Mouse (Mus musculus) adrenal gland, adult 8-10 months (tissue): ENCODE data around the gene Asprv1. TPM values are rescaled to one million over a fixed set of nuclear protein-coding genes. Genes with fewer than 3 reads are reported as not detected.

ENCODE experiments used
- DNase-seq: peaks from one replicate; pipeline ENCODE4 v3.0.0; 2022
- total RNA-seq, 4 experiments: library from RNA; stranded (reverse); gene quantifications; 2 replicates each; pipeline ENCODE4 v1.2.4; 2022

Gene Asprv1
- under 1 TPM in 3 of 4 experiments, not detected in 1; 0.15 to 0.86 (median 0.83) TPM for total RNA-seq

DNA sequence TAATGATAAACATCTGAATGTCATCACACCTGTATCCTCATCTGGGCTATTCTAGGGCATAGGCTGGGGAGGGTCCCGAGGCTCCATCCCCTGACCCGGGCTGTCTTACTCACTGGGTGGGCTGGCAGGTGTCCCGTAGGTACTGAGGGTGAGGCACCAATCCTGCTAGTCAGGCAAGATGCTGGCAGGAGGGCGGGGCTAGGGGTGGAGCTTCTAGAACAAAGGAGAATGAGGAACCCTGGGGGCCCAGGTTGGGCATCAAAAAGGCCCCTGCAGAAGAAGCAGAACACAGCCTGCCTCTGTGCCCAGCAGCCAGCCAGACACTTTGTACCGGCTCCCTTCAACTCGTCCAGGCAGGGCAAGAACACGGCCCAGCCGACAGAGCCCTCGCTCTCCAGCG lies at the start of gene Asprv1:
Gene Asprv1, plus strand, starts transcription at position 219 of the 400 bp plus-strand sequence.
- DNase-seq = no peak

DNA sequence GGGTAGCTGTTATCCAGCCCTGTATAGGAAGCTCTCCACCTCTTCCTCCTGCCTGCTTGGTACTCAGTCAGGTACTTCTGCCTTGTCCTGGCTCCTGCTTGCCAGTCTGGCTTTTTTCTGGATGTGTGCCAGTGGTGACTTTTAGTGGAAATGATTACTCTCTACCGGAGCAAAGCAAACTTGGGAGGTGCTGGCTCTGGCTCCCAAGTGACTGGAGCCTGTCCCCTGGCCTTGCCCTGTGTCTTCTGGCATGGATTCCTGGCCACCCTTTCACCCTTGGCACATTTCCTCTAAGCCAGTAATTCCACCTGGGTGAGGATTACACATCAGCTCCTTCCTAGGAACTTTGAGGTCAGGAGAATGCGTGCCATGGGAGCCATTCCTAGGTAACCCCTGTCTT lies 49.6 kb upstream of the Asprv1 start:
- DNase-seq = no peak

DNA sequence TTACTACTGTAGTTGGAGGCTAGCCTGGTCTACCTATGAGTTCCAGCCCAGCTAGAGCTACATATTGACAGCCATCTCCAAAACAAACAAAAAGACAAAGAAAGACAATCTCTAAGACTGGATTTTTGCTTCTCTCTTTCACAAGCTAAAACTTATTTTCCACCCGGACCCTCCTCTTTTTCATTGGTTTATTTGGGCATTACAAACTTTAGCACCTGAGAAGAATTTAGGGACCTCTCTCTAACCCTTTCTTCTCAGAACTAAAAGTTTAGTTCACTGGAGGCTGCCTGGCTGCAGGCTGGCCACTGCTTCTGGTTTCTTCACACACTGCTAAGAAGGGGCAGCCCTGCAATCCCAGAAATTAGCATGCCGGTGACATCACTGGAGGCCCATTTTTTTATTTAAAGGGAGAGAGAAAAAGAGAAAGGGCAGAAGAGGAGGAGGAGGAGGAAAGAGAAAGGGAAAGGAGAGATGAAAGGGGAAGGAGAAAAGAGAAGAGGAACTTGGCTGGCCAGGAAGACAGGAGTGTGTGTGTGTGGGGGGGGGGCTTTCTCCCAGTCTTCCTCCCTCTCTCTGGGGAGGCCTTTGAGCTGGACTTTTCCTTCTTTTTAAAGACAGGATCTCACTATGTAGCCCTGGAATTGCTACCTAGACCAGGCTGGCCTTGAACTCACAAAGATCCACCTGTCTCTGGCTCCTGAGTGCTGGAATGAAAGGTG lies 48.7 kb upstream of the Asprv1 start:
- DNase-seq = no peak

DNA sequence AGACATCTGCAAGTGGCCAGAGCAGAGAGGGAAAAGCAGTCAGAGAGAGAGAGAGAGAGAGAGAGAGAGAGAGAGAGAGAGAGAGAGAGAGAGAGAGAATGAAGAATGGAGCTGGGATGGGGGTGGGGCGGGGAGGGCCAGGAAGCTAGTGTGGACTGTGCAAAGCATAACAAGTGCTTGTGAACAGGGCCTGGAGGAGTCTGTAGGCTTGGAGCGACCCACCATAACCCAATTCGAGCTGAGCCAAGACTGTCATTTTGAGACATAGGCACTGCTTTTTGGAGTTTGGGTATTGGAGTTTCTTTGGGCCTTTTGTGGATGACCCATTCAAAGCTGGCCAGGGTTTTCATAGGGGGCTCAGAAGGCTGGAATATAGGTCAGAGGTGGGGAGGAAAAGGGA lies 48.0 kb upstream of the Asprv1 start:
- DNase-seq = no peak

DNA sequence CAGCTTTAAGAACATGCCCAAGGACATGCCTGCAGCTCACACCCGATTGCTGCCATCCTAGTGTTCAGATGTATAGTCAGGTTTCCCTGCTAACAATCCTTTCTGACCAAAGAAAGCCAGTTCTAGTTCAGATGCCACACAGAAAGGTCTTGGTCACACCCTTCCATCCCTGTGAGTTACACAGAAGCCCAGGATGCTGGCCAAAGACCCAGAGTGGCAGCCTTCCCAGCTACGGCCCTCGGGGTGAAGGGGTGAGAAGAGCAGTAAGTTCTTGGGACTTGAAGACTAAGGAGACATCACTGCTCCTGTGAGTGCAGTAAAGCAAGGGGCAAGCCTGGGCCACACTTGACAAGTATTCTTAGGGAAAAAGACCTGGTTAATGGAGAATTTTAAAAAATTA lies 44.8 kb upstream of the Asprv1 start:
- DNase-seq = no peak

DNA sequence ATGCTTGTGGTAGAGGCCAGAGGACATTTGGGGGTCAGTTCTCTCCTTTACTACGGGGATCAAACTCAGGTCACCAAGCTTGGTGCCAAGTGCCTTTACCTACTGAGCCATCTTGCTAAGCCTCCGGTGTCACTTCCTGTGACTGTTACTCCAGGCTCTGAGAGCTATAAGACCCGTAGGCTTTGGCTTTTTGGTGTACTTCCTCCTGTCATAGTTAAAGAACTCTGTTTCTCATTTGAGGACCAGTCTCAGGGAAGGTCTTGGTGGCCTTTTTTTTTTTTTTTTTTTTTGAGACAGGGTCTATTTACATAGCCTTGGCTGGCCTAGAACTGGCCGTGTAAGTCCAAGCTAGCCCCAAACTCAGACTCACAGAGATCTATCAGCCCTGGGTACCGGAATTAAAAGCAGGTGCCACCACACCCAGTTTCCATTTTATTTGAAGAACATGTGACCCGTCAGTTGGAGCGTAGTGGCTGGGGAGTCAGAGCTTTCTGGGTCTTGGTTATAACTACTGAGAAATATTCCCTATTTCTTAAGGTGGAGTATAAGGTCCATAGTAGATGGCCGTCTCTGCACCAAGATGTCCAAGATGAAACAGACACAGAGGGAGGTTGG lies 44.3 kb upstream of the Asprv1 start:
- DNase-seq = no peak

DNA sequence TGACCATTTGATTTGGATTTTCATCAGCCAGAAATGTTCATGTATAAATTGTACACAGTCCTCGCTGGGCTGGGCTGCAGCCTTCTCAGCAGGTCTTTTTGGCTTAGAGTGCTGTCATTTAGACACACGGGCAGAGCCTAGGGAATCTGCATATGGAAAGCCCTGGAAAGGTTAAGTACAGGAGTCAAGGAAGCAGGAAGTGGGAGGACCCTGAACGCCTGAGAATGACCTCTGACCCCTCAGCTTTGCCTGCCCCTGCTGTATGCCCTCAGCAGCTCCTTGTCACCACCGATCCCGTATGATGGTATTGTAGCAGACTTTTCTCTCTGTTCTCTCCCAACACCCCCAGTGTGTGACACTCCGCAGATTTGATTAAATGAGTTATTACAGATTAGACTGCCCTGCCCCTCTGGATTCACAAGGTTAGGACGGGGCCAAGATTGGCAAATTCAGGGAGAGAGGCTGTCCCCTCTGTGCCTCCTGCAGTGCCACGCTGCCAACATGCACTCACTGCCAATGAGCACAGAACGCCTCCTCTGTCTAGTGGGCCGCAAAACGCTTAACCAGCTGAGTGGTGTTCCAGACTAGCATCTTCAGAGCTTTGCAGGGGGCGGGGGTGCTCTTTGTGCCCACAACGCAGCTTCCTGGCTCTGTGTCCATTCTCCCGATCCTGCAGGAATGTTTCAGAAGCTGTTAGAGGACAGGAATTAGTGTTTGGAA lies 43.5 kb upstream of the Asprv1 start:
- DNase-seq = peak; percentile 65

DNA sequence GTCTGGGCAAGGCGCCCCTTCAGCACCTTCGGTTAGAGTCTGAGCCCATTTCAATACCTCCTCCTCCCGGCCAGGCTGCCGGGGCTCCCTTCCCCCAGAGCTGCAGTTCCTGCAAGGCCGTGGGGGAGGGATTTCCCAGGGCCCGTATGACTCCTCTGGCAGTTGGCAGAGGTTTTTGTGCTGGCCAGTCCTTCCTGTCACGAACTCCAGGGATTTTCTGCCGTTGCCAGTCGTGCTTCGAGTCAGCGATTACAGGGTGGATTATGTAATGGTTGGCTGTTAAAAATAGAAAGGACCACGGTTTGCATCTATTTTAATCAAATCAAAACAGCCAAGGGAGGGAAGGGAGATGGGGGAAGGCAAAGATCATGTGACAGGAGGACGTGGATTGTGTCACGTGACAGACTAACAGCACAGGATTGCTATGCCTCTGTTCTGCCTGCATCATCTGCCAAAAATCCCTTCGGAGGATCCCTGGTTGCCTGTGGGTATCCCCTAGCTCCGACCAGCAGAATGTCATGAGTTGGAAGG lies 42.8 kb upstream of the Asprv1 start:
- DNase-seq = peak; percentile 94

DNA sequence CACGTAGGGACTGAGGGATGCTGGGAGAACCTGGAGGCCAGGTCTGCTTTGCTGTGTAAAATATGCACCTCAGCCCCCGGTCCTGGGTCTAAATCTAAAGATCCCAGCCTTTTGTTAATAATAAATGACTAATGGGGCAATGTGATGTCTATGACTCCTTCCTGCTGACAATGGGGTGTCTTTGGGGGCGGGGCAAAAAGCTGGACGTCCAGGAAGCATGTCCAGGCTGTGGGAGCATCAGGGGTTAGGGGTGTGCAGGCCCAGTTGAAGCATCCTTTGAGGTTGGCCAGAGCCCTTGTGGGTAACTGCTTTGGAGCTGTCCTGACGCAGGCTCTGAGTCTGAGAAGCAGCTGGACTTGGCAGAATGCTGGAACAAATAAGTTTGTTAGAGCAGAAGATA lies 41.9 kb upstream of the Asprv1 start:
- no peak for DNase-seq

DNA sequence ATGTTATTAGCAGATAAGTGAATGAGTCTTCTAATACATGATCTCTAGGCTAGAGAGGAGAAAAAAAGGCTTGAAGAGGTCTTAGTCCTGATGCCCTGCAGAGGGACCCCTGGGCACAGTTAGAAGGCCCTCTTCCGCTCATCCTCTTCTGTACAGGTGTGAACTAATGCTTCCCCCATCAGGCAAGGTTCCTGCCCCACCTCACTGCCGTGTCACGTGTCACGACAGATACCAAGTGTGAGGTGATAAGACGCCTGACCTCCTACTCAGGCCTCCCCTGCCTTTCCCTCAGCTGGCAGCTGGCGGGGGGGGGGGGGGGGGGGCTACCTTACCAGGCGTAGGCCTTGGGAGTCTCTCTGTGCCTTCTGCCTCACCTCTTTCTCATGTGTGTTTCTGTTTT lies 39.5 kb upstream of the Asprv1 start:
- no peak for DNase-seq

DNA sequence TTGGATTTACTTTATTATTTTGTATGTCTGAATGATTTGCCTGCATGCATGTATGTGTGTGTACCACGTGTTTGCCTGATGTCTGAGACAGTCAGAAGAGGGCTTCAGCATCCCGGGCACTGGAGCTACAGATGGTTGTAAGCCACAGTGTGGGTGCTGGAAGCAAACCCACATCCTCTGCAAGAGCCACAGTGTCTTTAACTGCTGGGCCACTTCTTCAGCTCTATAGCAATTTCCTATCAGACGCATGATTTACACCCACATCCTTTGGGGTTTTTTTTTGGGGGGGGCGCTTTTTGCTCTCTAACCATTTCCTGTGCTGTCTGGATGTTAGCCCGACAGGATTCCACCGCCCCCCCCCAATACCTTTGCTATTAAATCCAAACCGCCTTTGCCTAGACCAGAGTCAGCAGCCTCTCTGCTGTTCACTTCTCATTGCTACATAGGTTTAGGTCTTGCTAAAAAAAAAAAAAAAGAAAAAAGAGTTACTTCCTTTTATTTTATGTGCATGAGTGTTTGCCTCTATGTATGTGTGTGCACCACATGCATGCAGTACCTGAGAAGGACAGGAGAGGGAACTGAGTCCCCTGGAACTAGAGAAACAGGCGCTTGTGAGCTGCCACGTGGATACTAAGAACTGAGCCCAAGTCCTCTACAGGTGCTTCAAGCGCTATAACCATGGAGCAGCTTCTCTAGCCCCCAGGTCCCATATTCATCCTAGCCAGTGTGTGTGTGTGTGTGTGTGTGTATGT lies 34.6 kb upstream of the Asprv1 start:
- DNase-seq = no peak

DNA sequence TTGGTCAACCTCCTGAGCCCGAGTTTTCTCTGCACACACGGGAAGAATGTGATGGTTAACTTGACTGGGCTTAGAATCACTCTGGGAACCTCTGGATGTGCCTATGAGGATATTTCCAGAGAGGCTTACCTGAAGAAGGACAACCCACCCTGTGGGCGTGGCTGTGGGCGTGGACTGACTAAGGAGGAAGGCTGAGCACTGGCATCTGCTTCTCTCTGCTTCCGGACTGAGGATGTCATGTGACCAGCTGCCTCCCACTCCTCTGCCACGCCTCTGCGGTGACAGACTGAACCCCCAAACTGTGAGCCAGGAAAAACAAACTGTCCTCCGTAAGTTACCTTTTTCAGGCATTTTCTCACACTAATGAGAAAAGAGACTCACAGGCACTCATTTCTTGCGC lies 33.3 kb upstream of the Asprv1 start:
- DNase-seq = no peak

DNA sequence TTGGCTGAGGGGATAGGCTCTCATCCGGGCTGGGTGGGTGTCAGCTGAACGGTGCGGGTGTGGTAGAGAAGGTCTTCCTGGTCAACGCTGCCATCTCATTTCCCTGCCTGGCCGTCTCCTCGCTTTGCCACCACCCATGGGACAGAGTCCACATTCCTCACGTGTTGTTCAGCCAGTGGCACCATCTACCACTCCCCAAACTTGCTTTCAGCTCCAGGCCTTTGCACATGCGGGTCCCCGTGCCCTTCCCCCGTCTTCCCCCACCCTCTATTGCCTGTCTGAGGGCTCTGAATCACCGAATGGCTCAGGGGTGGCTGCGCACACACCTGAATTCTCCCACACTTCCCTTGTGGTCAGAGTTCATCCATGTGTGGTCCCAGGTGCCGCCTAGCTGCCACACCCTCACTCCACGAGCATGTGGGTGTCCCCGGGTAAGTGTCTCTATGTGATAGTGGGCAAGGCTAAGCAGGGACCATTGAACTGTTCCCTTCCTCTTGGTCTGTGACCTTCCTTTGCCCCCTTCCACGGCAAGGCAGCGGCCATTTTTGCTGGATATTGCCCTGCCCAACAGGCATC lies 32.0 kb upstream of the Asprv1 start:
- no peak for DNase-seq

DNA sequence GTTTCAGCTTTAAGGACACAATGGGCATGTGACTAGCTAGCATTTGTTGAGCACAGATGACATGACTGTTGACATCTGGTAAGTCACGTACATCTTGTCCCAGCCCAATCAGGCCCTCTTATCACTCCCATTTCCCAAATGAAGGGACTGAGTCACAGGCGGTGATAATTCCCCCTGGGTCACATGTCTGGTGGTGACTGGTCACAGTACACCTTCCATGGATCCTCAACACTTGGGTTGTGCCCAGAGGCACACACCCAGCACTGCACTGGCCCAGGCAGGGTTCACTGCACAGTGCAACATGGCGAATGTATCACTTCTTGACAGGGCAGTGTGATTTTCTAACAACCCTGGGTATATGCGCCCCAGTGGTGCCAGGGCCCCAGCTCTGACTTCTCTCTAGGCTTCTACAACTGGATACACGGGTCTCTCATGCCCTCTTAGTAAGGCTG lies 29.2 kb upstream of the Asprv1 start:
- no peak for DNase-seq

DNA sequence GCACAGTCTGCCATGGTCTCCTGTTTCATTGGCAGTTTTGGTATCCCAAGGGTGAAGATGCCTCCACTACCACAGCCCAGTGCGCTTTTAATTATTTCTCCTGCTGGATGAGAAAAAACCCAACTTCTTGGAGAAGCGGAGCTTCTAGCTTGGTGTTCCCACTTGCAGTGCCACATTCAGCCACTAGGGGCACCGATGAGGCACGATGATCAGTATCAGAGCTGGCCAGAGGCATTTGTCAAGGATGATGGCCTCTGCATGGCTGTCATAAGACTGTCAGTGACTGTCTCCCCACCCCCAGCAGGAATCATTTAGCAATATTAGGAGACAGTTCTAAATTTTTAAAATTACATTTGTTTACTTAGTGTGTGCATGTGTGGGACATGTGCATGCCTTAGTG lies 28.8 kb upstream of the Asprv1 start:
- peak; percentile 67 for DNase-seq

DNA sequence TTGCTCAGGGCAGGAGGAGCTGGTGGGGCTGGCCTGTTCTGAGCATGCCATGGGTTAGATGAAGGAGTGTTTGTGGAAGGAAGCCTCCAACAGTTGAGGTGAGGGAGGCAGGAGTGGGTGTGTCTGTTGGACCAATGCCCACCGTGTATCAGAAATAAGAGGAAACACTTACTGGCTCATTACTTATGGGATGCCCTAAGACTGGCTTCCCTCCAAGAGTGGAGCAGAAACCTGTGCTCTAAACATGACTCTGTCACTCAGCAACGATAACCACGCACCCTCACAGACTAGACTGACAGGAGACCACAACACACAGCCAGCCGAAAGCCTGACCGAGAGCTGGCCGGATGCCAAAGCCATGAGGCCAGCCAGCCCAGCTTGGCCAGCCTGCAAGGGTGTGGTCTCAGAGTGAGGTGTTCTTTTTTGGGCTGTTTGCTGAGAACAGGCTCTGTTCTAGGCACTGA lies 28.0 kb upstream of the Asprv1 start:
- DNase-seq = peak; percentile 48

DNA sequence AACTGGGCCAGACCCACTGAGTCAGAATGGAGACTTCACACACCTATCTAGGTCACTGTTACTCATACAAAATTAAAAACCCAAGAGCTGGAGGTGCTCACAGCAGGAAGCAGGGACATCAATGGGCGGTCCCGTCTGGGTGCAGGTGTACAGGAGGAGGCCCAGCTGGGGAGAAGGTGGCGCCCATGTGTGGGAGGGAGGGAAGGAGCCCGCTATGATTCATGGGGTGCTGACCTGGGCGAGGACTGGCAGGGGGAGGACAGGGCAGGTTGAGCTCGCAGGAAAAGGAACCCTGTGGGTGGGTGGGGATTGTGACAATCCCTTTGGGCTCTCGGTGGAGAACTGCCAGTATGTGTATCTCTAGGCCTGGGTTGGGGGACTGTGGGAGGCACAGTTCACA lies 22.7 kb upstream of the Asprv1 start:
- no peak for DNase-seq

DNA sequence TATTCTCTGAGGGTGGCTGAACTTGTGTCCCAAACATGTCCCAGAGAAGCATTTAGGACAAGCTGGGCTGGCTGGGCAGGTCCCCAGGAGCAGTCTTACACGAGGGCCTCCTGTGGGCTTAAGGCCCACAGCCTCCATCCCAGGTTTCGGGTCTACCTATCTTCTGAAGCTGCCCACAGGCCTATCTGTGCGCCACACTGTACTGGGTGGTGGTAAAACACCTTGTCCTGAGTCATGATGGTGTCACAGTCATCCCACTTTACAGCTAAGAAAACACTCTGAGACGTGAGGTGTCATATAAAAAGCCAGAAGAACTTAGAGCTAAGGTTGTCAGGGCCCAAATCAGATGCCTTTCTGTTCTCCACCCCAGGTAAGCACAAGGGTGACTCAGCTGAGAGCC lies 21.7 kb upstream of the Asprv1 start:
- DNase-seq = no peak

DNA sequence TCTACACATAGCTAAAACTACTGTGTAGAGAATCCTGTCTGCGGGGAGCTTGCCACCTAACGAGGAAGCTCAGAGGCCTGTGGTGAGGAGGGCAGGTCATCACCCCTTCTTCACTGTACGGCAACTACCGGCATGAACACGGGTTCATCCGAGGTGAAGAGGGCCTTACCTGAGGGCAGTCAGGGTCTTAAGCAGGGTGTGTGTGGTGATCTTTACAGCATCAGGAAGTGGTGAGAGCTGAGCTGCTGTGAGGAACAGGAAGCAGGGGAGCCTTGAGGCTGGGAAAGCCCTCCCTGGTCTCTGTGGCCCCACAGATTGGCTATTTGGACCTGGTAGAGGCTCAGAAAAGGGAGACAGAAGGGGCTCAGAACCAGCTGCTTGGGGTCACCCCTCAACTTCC lies 20.5 kb upstream of the Asprv1 start:
- DNase-seq = no peak

DNA sequence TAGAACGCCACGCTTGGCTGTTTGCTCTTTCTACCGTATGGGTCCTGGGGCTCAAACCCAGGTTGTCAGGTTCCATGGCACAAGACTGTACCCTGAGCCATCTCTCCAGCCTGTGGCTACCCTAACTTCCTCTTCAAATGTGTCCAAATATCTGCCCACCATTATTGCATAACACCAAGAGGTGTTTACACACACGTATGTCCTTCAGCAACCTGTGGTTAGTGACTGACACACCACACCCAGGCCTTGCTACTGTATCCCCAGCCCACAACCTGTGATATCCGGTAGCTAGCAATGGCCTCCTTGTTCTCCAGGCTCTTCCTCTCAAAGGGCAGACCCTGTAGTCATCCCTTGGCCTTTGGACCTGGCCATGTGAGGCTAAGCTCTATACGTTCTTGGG lies 18.7 kb upstream of the Asprv1 start:
- no peak for DNase-seq

DNA sequence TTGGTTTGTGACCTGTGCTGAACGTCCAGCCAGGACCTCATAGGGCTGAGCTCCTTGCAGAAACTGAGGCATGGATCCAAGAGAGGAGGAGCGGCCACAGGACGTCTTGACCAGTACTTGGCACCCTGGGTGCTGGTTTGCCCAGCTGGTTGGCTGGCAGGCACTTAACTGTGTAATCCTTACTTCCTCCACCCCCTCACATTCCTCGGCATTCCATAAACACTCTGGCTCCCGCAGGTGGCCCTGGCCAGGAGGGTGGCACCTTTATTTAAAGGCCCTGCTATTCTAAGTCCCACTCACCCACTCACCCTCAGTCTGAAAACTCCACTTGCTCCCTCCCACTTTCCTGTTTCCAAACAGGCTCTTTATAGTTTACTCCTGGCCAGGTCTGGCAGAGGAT lies 17.2 kb upstream of the Asprv1 start:
- DNase-seq = no peak

DNA sequence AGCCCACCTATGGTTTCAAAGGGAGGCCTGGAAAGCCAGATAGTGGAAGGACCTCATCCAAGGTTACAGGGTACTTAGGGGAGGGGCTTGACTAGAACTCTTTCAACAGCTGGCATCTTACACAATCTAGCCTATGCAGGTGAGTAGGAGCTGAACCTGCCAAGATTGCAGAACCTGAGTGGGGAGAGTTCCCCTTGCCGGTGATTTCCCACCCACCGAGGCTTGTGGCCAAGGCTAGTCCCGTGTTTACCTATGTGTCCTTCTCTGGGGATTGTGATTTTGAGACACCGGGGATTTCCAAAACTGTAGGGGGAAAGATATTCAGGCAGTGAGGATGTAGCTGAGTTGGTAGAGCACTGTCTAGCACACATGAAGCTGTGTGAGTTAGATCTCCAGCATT lies 12.7 kb upstream of the Asprv1 start:
- no peak for DNase-seq
